Mouse (Mus musculus) E14TG2a.4 (cell line): Measurements from ENCODE around the gene Stag1.
A peak's percentile ranks its signal among the peaks of the same experiment; 100 is the strongest.

Experiments used
- H3K27me3 ChIP-seq: 2 replicates; pipeline ENCODE4 v1.6.1; 2014; ENCODE audit warnings: low read length, control low read depth; ENCODE audit not compliant: insufficient read depth
- H3K36me3 ChIP-seq: 2 replicates; pipeline ENCODE4 v1.6.1; 2014; ENCODE audit warnings: low read length, control low read depth; ENCODE audit not compliant: insufficient read depth
- H3K4me1 ChIP-seq: replicated peaks from 2 replicates; pipeline ENCODE4 v1.6.1; 2014; ENCODE audit warnings: low read depth, low read length, control low read depth
- H3K4me3 ChIP-seq: replicated peaks from 2 replicates; pipeline ENCODE4 v1.5.1; 2014; ENCODE audit warnings: mild to moderate bottlenecking, low read length
- H3K9me3 ChIP-seq: 2 replicates; pipeline ENCODE4 v1.6.1; 2014; ENCODE audit warnings: low read length, control low read depth
- CTCF ChIP-seq: conservative IDR thresholded peaks from 2 replicates; pipeline ENCODE4 v1.5.1; 2014; ENCODE audit warnings: low read length
- NANOG ChIP-seq: IDR thresholded peaks from 2 replicates; pipeline ENCODE4 v1.6.1; 2014; ENCODE audit warnings: borderline replicate concordance, low read length, mixed read lengths
- POU5F1 ChIP-seq: IDR thresholded peaks from 2 replicates; pipeline ENCODE4 v1.6.1; 2014; ENCODE audit warnings: low read length, borderline replicate concordance

The Stag1 gene

DNA sequence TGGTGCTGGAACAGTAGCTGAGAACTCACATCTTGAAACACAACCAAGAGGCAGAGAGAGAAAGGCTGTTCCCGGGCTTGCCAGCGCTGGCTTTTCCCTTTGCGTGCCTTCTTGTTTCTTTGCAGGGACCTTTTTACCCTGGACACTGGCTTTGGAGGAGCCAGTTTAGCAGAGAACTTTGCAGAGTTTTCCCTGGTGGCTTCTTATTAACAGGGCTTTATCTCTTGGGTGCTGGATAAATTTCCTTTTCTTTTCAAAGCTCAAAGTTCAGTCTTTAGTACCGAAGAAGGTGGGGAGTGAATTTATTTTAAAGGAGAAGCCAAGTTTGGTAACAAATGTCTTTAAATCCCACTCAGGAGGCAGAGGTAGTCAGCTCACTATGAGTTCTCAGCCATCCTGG, 329.0 kb downstream of the Stag1 start:
- H3K36me3 ChIP-seq: peaks cover 38% of the 10 kb centered on the region
- H3K9me3 ChIP-seq: no peaks in the 10 kb centered on the region
- TF ChIP-seq NANOG (no peak), CTCF (no peak), POU5F1 (no peak)
- H3K4me3 ChIP-seq: no peak overlapping the region
- peaks cover 10% of the 10 kb centered on the region; the same call in 1 of the 2 replicates for H3K4me1 ChIP-seq
- H3K27me3 ChIP-seq: no peaks in the 10 kb centered on the region

DNA sequence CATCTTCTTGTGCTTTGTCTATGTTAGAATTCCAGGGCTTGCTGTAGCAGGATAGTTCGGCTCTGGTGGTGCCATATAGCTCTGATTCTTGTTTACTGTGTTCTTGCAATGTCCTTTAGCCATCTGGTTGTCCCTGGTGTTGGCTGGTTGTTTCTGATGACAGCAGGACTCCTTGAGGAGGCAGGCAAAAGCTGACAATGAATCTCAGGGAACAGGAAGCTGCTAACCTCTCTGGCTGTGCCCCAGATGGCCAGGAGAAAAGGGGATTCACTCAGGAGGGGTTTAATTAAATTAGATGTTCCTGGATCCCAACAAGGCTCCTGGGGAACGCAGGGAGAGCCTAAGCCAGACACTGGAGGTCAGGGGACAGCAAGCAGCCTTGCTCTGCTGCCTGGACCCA, 344.4 kb downstream of the Stag1 start:
- Histone ChIP-seq H3K27me3 (no peaks in the 10 kb centered on the region), H3K36me3 (peaks cover 49% of the 10 kb centered on the region), H3K9me3 (peaks cover 23% of the 10 kb centered on the region), H3K4me1 (no peaks in the 10 kb centered on the region), H3K4me3 (no peak overlapping the region)
- TF ChIP-seq NANOG (no peak), CTCF (no peak)

DNA sequence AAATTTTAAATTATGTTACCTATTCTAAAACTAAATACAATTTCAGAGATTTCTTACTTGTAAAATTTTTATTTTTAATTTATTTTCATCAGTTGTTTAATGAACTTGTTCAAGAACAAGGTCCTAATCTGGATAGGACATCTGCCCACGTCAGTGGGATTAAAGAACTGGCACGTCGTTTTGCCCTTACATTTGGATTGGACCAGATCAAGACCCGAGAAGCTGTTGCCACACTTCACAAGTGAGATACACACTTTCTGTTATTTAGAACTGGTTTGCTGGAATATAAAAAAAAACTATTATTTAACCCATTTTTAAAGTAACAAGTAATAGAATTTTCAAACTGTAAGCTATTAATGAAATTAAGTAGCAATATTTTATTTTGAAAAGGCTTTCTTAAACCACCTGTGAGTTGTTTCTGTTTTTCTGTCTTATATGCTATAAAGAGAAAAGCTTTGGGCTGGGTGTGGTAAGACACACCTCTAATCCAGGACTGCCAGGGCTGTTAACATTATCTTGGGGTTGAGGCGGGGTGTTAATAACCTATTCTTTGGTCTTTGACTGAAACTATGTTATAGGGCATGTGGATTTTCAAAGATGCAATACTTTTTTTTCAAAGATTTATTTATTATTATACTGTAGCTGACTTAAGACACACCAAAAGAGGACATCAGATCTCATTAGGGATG, 347.2 kb downstream of the Stag1 start:
- H3K27me3 ChIP-seq: no peaks in the 10 kb centered on the region
- no peak for TF ChIP-seq NANOG
- no peak for TF ChIP-seq POU5F1
- TF ChIP-seq CTCF: no peak
- no peak overlapping the region for H3K4me3 ChIP-seq
- H3K4me1 ChIP-seq: no peaks in the 10 kb centered on the region
- peaks cover 22% of the 10 kb centered on the region for H3K9me3 ChIP-seq
- peaks cover 74% of the 10 kb centered on the region for H3K36me3 ChIP-seq

DNA sequence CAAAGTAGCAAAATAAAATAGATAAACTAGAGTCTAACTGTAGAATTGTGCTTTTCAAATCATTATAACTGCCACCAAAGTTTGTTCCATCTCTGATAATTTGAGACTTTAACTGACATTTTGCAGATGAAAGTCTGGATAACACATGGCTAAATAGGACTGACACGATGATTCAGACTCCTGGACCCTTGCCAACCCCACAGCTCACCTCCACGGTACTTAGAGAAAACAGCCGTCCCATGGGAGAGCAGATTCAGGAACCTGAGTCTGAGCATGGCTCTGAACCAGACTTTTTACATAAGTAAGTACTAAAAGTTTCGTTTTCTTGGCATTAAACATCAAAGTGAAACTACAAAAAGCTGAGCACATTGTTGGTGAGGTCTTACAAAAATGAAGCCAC, 353.9 kb downstream of the Stag1 start:
- H3K4me3 ChIP-seq: no peak overlapping the region
- no peaks in the 10 kb centered on the region for H3K9me3 ChIP-seq
- TF ChIP-seq POU5F1 (no peak), NANOG (no peak), CTCF (no peak)
- H3K36me3 ChIP-seq: peaks cover 96% of the 10 kb centered on the region
- H3K4me1 ChIP-seq: no peaks in the 10 kb centered on the region
- H3K27me3 ChIP-seq: no peaks in the 10 kb centered on the region

DNA sequence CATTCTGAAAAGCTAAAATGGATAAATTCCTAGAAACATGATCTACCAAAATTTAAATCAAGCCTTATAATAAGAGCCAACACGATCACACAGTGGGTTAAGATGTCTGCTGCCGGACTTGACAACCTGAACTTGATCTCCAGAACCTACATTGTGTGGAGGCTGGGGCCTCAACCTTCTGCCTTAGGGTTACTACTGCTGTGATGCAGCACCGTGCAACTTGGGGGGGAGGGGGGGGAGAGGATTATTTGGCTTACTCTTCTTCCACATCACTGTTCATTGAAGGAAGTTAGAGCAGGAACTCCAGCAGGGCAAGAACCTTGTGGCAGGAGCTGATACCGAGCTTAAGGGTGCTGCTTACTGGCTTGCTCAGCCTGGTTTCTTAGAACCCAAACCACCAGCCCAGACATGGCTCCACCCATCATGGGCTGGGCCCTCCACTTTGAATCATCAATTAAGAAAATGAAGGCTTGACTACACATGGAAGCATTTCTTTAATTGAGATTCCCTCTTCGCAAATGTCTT, 365.4 kb downstream of the Stag1 start:
- Histone ChIP-seq H3K4me3 (peak overlapping the region; percentile 48; the same call in 1 of the 2 replicates), H3K27me3 (no peaks in the 10 kb centered on the region), H3K4me1 (peaks cover 90% of the 10 kb centered on the region), H3K36me3 (peaks cover 84% of the 10 kb centered on the region), H3K9me3 (no peaks in the 10 kb centered on the region)
- TF ChIP-seq CTCF (no peak), NANOG (no peak), POU5F1 (no peak)

- H3K27me3 ChIP-seq: no peaks in the 10 kb centered on the region
- no peaks in the 10 kb centered on the region for H3K9me3 ChIP-seq
- peak overlapping the region; percentile 48 for H3K4me3 ChIP-seq
- H3K4me1 ChIP-seq: peaks cover 88% of the 10 kb centered on the region
- TF ChIP-seq CTCF (no peak), POU5F1 (no peak), NANOG (no peak)
- H3K36me3 ChIP-seq: peaks cover 82% of the 10 kb centered on the region
These were observed 365.9 kb downstream of the Stag1 start for GRCm38 (mm10) chr9:100963428-100963912.

GRCm38 (mm10) chr9:100964106-100964505, 366.5 kb downstream of the Stag1 start:
- Histone ChIP-seq H3K4me1 (peaks cover 81% of the 10 kb centered on the region), H3K4me3 (peak overlapping the region; percentile 48), H3K36me3 (peaks cover 76% of the 10 kb centered on the region), H3K27me3 (no peaks in the 10 kb centered on the region), H3K9me3 (no peaks in the 10 kb centered on the region)
- no peak for TF ChIP-seq CTCF
- TF ChIP-seq POU5F1: no peak
- no peak for TF ChIP-seq NANOG

DNA sequence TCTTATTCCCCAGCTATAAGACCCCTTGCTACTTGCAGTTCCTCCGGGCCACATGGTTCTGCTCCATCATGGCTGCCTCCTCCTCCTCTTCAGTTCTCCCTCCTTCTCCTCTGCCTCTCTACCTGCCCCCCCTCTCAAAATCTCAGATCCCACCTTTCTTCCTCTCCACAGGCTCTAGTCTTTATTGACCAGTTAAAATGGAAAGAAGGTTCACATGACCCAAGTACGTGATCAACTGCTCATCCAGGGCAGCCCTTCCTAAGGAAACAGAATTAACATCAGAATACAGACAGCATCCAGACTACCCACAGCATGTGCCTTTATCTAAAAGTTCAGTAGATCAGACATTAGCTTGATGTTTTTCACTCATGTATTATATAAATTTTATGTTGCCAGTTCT, 371.9 kb downstream of the Stag1 start:
- no peaks in the 10 kb centered on the region for H3K27me3 ChIP-seq
- TF ChIP-seq POU5F1 (no peak), NANOG (no peak), CTCF (no peak)

More for the DNA sequence above, 371.9 kb downstream of the Stag1 start:
- peaks cover 26% of the 10 kb centered on the region for H3K36me3 ChIP-seq
- H3K4me1 ChIP-seq: peaks cover 43% of the 10 kb centered on the region
- H3K4me3 ChIP-seq: peak overlapping the region; percentile 81
- peaks cover 15% of the 10 kb centered on the region for H3K9me3 ChIP-seq
